Mouse (Mus musculus): ENCODE measurements around the gene Sgms2. TPM values are rescaled to one million over a fixed set of nuclear protein-coding genes. Genes with fewer than 3 reads are reported as not detected.

The Sgms2 gene
- total RNA-seq, 2 experiments from 2014 or later: 8.1 to 10.5 TPM

GRCm38 (mm10) chr3:131488969-131489368, 2.2 kb downstream of the Sgms2 start:
- DNase-seq (ENCODE audit: low spot score in 2 of 2): no peak

GRCm38 (mm10) chr3:131488403-131488802, 2.8 kb downstream of the Sgms2 start:
- no peak for DNase-seq (ENCODE audit: low spot score in 2 of 2)

- no peak for DNase-seq (ENCODE audit: low spot score in 2 of 2)
Measured at GRCm38 (mm10) chr3:131485388-131485787, 5.8 kb downstream of the Sgms2 start.

GRCm38 (mm10) chr3:131483650-131484049, 7.6 kb downstream of the Sgms2 start:
- DNase-seq (ENCODE audit: low spot score in 2 of 2): no peak

GRCm38 (mm10) chr3:131481976-131482712, 9.1 kb downstream of the Sgms2 start:
- no peak for DNase-seq (ENCODE audit: low spot score in 2 of 2)

GRCm38 (mm10) chr3:131480659-131481058, 10.6 kb downstream of the Sgms2 start:
- DNase-seq (ENCODE audit: low spot score in 2 of 2): no peak

GRCm38 (mm10) chr3:131479415-131479814, 11.8 kb downstream of the Sgms2 start:
- no peak for DNase-seq (ENCODE audit: low spot score in 2 of 2)

GRCm38 (mm10) chr3:131476002-131476401, 15.2 kb downstream of the Sgms2 start:
- no peak for DNase-seq (ENCODE audit: low spot score in 2 of 2)

GRCm38 (mm10) chr3:131474526-131474925, 16.7 kb downstream of the Sgms2 start:
- DNase-seq (ENCODE audit: low spot score in 2 of 2): no peak

GRCm38 (mm10) chr3:131473496-131473895, 17.7 kb downstream of the Sgms2 start:
- DNase-seq (ENCODE audit: low spot score in 2 of 2): no peak

GRCm38 (mm10) chr3:131471836-131472235, 19.4 kb downstream of the Sgms2 start:
- DNase-seq (ENCODE audit: low spot score in 2 of 2): no peak

GRCm38 (mm10) chr3:131471435-131471834, 19.8 kb downstream of the Sgms2 start:
- no peak for DNase-seq (ENCODE audit: low spot score in 2 of 2)

- no peak for DNase-seq (ENCODE audit: low spot score in 2 of 2)
Measured at GRCm38 (mm10) chr3:131470837-131471236, 20.4 kb downstream of the Sgms2 start.

- DNase-seq (ENCODE audit: low spot score in 2 of 2): no peak
Measured at GRCm38 (mm10) chr3:131469636-131470035, 21.6 kb downstream of the Sgms2 start.

GRCm38 (mm10) chr3:131466371-131466770, 24.8 kb downstream of the Sgms2 start:
- no peak for DNase-seq (ENCODE audit: low spot score in 2 of 2)

- no peak for DNase-seq (ENCODE audit: low spot score in 2 of 2)
Measured at GRCm38 (mm10) chr3:131465536-131466260, 25.5 kb downstream of the Sgms2 start.

GRCm38 (mm10) chr3:131372996-131373395, 118.2 kb downstream of the Sgms2 start:
- DNase-seq (ENCODE audit: low spot score in 2 of 2): no peak

- no peak for DNase-seq (ENCODE audit: low spot score in 2 of 2)
Measured at GRCm38 (mm10) chr3:131368678-131369077, 122.5 kb downstream of the Sgms2 start.

GRCm38 (mm10) chr3:131367452-131367851, 123.8 kb downstream of the Sgms2 start:
- no peak for DNase-seq (ENCODE audit: low spot score in 2 of 2)

- DNase-seq (ENCODE audit: low spot score in 2 of 2): no peak
Measured at GRCm38 (mm10) chr3:131364632-131365446, 126.4 kb downstream of the Sgms2 start.

GRCm38 (mm10) chr3:131364194-131364593, 127.0 kb downstream of the Sgms2 start:
- DNase-seq (ENCODE audit: low spot score in 2 of 2): no peak

GRCm38 (mm10) chr3:131363602-131364001, 127.6 kb downstream of the Sgms2 start:
- no peak for DNase-seq (ENCODE audit: low spot score in 2 of 2)
